Mouse (Mus musculus) thymus, adult 2 months (tissue): ENCODE measurements around the gene Nccrp1.

Experiments used
- CTCF ChIP-seq: fragments of 200-500 bp; IDR thresholded peaks from 2 replicates; pipeline ENCODE4 v1.5.1; 2012; ENCODE audit warnings: mild to moderate bottlenecking, control low read depth, low read length, moderate library complexity, borderline replicate concordance; ENCODE audit not compliant: control insufficient read depth, poor library complexity, insufficient read depth; ENCODE audit errors: extremely low read depth
- POLR2A ChIP-seq: fragments of 200-500 bp; IDR thresholded peaks from 2 replicates; pipeline ENCODE4 v1.6.1; 2012; ENCODE audit warnings: mild to moderate bottlenecking, low read length, control low read depth, moderate library complexity; ENCODE audit not compliant: control insufficient read depth, poor library complexity, insufficient read depth; ENCODE audit errors: extremely low read depth

DNA sequence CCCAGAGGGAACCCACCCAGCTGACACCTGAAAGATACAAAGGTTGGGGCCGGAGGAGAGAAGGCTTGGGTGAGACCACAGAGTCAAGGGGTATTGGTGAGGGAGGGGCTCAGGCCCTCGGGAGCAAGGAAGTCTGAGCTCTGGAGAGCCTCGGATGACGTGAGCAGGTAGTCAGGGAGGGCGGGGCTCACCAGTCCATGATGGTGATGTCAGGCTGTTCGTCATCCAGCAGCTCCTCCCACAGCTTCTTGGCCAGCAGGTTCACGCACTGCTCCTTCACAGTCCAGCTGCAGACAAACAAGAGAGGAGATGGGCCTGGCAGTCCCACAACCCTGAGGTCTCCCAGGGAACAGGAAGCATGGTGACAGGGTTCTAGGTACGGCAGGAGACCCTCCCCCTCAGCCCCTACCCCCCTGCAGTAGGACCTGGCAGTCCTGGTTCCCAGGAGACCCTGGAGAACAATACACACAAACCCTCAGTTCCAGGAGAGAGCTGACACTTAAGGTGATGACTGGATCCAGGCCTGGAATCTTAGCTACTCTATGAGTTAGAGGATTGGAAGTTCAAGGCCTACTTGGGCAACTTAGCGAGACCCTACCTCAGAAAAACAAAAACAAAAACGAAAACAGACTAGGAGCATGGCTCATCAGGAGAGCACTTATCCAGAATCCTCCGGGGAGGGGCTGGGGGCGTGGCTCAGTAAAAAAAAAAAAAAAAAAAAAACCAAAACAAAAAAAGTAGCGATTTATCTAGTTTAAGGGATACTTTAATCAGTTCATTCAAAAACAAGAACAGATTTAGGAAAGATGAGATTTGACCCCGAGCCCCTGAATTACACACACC is 1.8 kb downstream of the Nccrp1 start:
- no peak for TF ChIP-seq POLR2A
- TF ChIP-seq CTCF, result no peak
